Mouse (Mus musculus): Measurements from ENCODE around the gene Asgr1. TPM values are rescaled to one million over a fixed set of nuclear protein-coding genes. Genes with fewer than 3 reads are reported as not detected.

The Asgr1 gene
- total and polyA plus RNA-seq, 3 experiments = 0.31 TPM; not detected in 2

GRCm38 (mm10) chr11:70010033-70010432 lies 43.9 kb upstream of the Asgr1 start:
- no peaks in the 10 kb centered on the region for H3K9me3 ChIP-seq (replicated peaks; ENCODE audit: insufficient read depth, low read length)
- H3K79me2 ChIP-seq (ENCODE audit: control insufficient read depth, insufficient read depth, low read length, poor library complexity) = peaks cover 2% of the 10 kb centered on the region; the same call in 1 of the 2 replicates
- H3K36me3 ChIP-seq (ENCODE audit: control insufficient read depth in 1 of 2, insufficient read depth in 2 of 2, low read length in 2 of 2) = peaks cover 4% of the 10 kb centered on the region in 2 experiments; a peak in 3 of 4 replicates
- H3K9ac ChIP-seq (ENCODE audit: control insufficient read depth, low read depth, low read length, poor library complexity, severe bottlenecking) = no peak overlapping the region
- no peak for TF ChIP-seq ELF1 (IDR thresholded peaks at IDR 0.05; ENCODE audit: low read depth, low read length)
- no peak for TF ChIP-seq SMC3 (IDR thresholded peaks at IDR 0.05; ENCODE audit: low read depth, low read length)
- no peak for TF ChIP-seq HCFC1 (IDR thresholded peaks at IDR 0.05; ENCODE audit: low read depth, low read length)
- TF ChIP-seq POLR2A (IDR thresholded peaks at IDR 0.05; ENCODE audit: control insufficient read depth in 1 of 2, insufficient read depth in 1 of 2, low read depth in 1 of 2, low read length in 2 of 2, poor library complexity in 1 of 2) = no peak
- TF ChIP-seq ZNF384 (IDR thresholded peaks at IDR 0.05; ENCODE audit: low read depth, low read length) = no peak
- TF ChIP-seq MYB (IDR thresholded peaks at IDR 0.05; ENCODE audit: low read depth, low read length) = no peak
- TF ChIP-seq MEF2A (IDR thresholded peaks at IDR 0.05; ENCODE audit: extremely low read depth, insufficient replicate concordance, low read depth, low read length, poor library complexity, severe bottlenecking) = no peak
- TF ChIP-seq CHD2 (IDR thresholded peaks at IDR 0.05; ENCODE audit: low read length) = no peak
- no peak for TF ChIP-seq ETS1 (IDR thresholded peaks at IDR 0.05; ENCODE audit: low read depth, low read length)
- no peak for TF ChIP-seq POLR2AphosphoS5 (IDR thresholded peaks at IDR 0.05; ENCODE audit: borderline replicate concordance, low read depth, low read length)
- TF ChIP-seq USF2 (IDR thresholded peaks at IDR 0.05; ENCODE audit: borderline replicate concordance in 1 of 2, insufficient read depth in 1 of 2, low read depth in 1 of 2, low read length in 2 of 2) = no peak
- DNase-seq (ENCODE audit: low read depth, low spot score) = no peak
- H3K4me1 ChIP-seq (ENCODE audit: control insufficient read depth in 1 of 2, insufficient read depth in 2 of 2, low read length in 2 of 2) = peaks cover 0 to 4% of the 10 kb centered on the region in 2 experiments; a peak in 2 of 4 replicates
- H3K4me3 ChIP-seq (ENCODE audit: control insufficient read depth in 1 of 2, insufficient read depth in 1 of 2, low read depth in 2 of 2, low read length in 2 of 2) = no peak overlapping the region
- H3K27ac ChIP-seq (ENCODE audit: control insufficient read depth, low read depth, low read length) = no peak overlapping the region
- no peaks in the 10 kb centered on the region for H3K27me3 ChIP-seq (ENCODE audit: control insufficient read depth in 1 of 2, insufficient read depth in 2 of 2, low read length in 2 of 2)

GRCm38 (mm10) chr11:70010548-70010947 lies 43.3 kb upstream of the Asgr1 start:
- Histone ChIP-seq H3K36me3 (ENCODE audit: control insufficient read depth in 1 of 2, insufficient read depth in 2 of 2, low read length in 2 of 2) (peaks cover 4 to 5% of the 10 kb centered on the region in 2 experiments), H3K9me3 (replicated peaks; ENCODE audit: insufficient read depth, low read length) (no peaks in the 10 kb centered on the region), H3K4me3 (ENCODE audit: control insufficient read depth in 1 of 2, insufficient read depth in 1 of 2, low read depth in 2 of 2, low read length in 2 of 2) (no peak overlapping the region), H3K27ac (ENCODE audit: control insufficient read depth, low read depth, low read length) (no peak overlapping the region), H3K79me2 (ENCODE audit: control insufficient read depth, insufficient read depth, low read length, poor library complexity) (peaks cover 3% of the 10 kb centered on the region; the same call in 1 of the 2 replicates), H3K27me3 (ENCODE audit: control insufficient read depth in 1 of 2, insufficient read depth in 2 of 2, low read length in 2 of 2) (no peaks in the 10 kb centered on the region), H3K9ac (ENCODE audit: control insufficient read depth, low read depth, low read length, poor library complexity, severe bottlenecking) (no peak overlapping the region), H3K4me1 (ENCODE audit: control insufficient read depth in 1 of 2, insufficient read depth in 2 of 2, low read length in 2 of 2) (peaks cover 2 to 4% of the 10 kb centered on the region in 2 experiments; a peak in 3 of 4 replicates)
- DNase-seq (ENCODE audit: low read depth, low spot score) = no peak
- TF ChIP-seq TCF12 (IDR thresholded peaks at IDR 0.05; ENCODE audit: low read depth, low read length) (no peak), MXI1 (IDR thresholded peaks at IDR 0.05; ENCODE audit: low read depth, low read length) (no peak), ZC3H11A (IDR thresholded peaks at IDR 0.05; ENCODE audit: low read depth, low read length) (no peak), E2F4 (IDR thresholded peaks at IDR 0.05; ENCODE audit: borderline replicate concordance, low read depth, low read length) (no peak), NELFE (IDR thresholded peaks at IDR 0.05; ENCODE audit: low read depth, low read length) (no peak), MEF2A (IDR thresholded peaks at IDR 0.05; ENCODE audit: extremely low read depth, insufficient replicate concordance, low read depth, low read length, poor library complexity, severe bottlenecking) (no peak), HCFC1 (IDR thresholded peaks at IDR 0.05; ENCODE audit: low read depth, low read length) (no peak), ZMIZ1 (IDR thresholded peaks at IDR 0.05; ENCODE audit: low read depth, low read length) (no peak), POLR2AphosphoS5 (IDR thresholded peaks at IDR 0.05; ENCODE audit: borderline replicate concordance, low read depth, low read length) (no peak), GABPA (IDR thresholded peaks at IDR 0.05; ENCODE audit: low read depth, low read length) (no peak), RAD21 (IDR thresholded peaks at IDR 0.05; ENCODE audit: low read depth, low read length) (no peak)
